Mouse (Mus musculus) lung, embryonic 14.5 days (tissue): ENCODE data around the gene Rab11fip5. TPM values are rescaled to one million over a fixed set of nuclear protein-coding genes. Genes with fewer than 3 reads are reported as not detected.

ENCODE experiments used
- ATAC-seq: fragments of 200-750 bp; cut with Nextera tagmentation; 2 replicates; pipeline ENCODE4 v1.8.0; 2017; ENCODE audit warnings: mild to moderate bottlenecking, moderate TSS enrichment, moderate library complexity; ENCODE audit not compliant: insufficient read depth
- DNase-seq: peaks from one replicate; pipeline ENCODE4 v3.0.0-alpha.2; 2015
- H3K27ac ChIP-seq: fragments of 300-500 bp; sonication (generic); 2 replicates; pipeline ENCODE4 v1.5.1; 2014; ENCODE audit warnings: low read depth, mild to moderate bottlenecking, moderate library complexity
- H3K27me3 ChIP-seq: fragments of 300-500 bp; sonication (generic); 2 replicates; pipeline ENCODE4 v1.6.1; 2014; ENCODE audit warnings: low read length, control low read depth; ENCODE audit not compliant: insufficient read depth
- H3K36me3 ChIP-seq: fragments of 300-500 bp; sonication (generic); 2 replicates; pipeline ENCODE4 v1.6.1; 2014; ENCODE audit warnings: control low read depth; ENCODE audit not compliant: insufficient read depth
- H3K4me1 ChIP-seq: fragments of 300-500 bp; sonication (generic); 2 replicates; pipeline ENCODE4 v1.6.1; 2014; ENCODE audit warnings: antibody characterized with exemption, control low read depth; ENCODE audit not compliant: insufficient read depth
- H3K4me2 ChIP-seq: fragments of 300-500 bp; sonication (generic); 2 replicates; pipeline ENCODE4 v1.6.1; 2014; ENCODE audit warnings: mild to moderate bottlenecking
- H3K4me3 ChIP-seq: fragments of 300-500 bp; sonication (generic); 2 replicates; pipeline ENCODE4 v1.5.1; 2014; ENCODE audit warnings: low read depth, low read length
- H3K9ac ChIP-seq: fragments of 300-500 bp; sonication (generic); 2 replicates; pipeline ENCODE4 v1.6.1; 2014
- H3K9me3 ChIP-seq: fragments of 300-500 bp; sonication (generic); 2 replicates; pipeline ENCODE4 v1.6.1; 2016; ENCODE audit warnings: low read depth, low read length, control low read depth
- CTCF ChIP-seq: IDR thresholded peaks from 2 replicates; pipeline ENCODE4 v1.5.1; 2016; ENCODE audit warnings: antibody characterized with exemption, low read depth
- WGBS: fragments of 180-500 bp; shearing (Covaris S2); extraction: QIAGEN DNeasy Blood & Tissue Kit; methylation state at CpG from one replicate; pipeline ENCODE4 v1.1.7; 2014; 5-methylcytosine and 5-hydroxymethylcytosine counted together
- polyA plus RNA-seq: library from polyadenylated mRNA; unstranded; fragments of >200 nt; fragmentation: Nextera tagmentation; extraction: Ambion mirVana; gene quantifications from 2 replicates; pipeline ENCODE4 v1.2.1, GENCODE M21; 2014

Rab11fip5 gene
- polyA plus RNA-seq, 1 experiment from 2014 or later, result 10.1 TPM

GRCm38 (mm10) chr6:85380901-85381647 lies 6.6 kb upstream of the Rab11fip5 start:
- 28% methylated on average over 17 of the region's 17 CpGs for WGBS
- Histone ChIP-seq H3K4me3 (no peak overlapping the region), H3K9me3 (no peaks in the 10 kb centered on the region), H3K27ac (no peak overlapping the region), H3K27me3 (no peaks in the 10 kb centered on the region), H3K9ac (peak overlapping the region; percentile 15; the same call in 1 of the 2 replicates), H3K36me3 (no peaks in the 10 kb centered on the region), H3K4me2 (peak overlapping the region; percentile 44), H3K4me1 (0 out of 2 replicates have a peak, but pooled peaks cover 3% of the 10 kb centered on the region)
- peak; percentile 12 for DNase-seq
- TF ChIP-seq CTCF, result no peak
- ATAC-seq, result peak; percentile 63

- H3K36me3 ChIP-seq, result no peaks in the 10 kb centered on the region
- DNase-seq (peak; percentile 95), ATAC-seq (peak; percentile 91)
- no peak overlapping the region for H3K27ac ChIP-seq
- H3K4me3 ChIP-seq, result no peak overlapping the region
- H3K9ac ChIP-seq, result no peak overlapping the region
- no peaks in the 10 kb centered on the region for H3K9me3 ChIP-seq
- peak; percentile 90 for TF ChIP-seq CTCF
- H3K4me1 ChIP-seq, result 0 out of 2 replicates have a peak, but pooled peaks cover 3% of the 10 kb centered on the region
- WGBS, result 28% methylated on average over 10 of the region's 10 CpGs
- H3K27me3 ChIP-seq, result no peaks in the 10 kb centered on the region
- H3K4me2 ChIP-seq, result peak overlapping the region; percentile 44
Measured at GRCm38 (mm10) chr6:85380201-85380900, 5.9 kb upstream of the Rab11fip5 start.

DNA sequence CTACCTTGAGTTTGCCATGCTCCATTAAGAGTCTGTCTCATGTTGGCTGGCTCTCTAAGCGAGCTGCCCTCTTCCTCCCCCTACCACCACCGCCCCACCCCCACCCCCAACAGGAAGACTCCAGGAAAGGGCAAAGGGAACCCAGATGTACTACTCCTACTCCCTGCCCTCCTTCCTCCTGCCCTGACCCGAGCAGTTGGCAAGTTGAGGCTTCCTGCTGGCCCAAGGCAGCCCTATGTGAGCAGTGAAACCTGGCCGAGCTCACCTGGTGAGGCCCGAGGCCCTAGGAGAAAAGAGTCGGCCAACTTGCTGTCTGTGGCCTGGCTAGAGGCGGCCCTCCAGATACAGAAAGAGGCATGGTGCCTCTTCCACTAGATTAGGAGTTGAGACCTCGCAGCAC lies 4.2 kb upstream of the Rab11fip5 start:
- no peak for TF ChIP-seq CTCF
- Histone ChIP-seq H3K9me3 (no peaks in the 10 kb centered on the region), H3K4me1 (0 out of 2 replicates have a peak, but pooled peaks cover 6% of the 10 kb centered on the region), H3K27ac (no peak overlapping the region), H3K9ac (no peak overlapping the region), H3K4me3 (no peak overlapping the region), H3K4me2 (no peak overlapping the region), H3K36me3 (no peaks in the 10 kb centered on the region), H3K27me3 (no peaks in the 10 kb centered on the region)
- ATAC-seq (no peak), DNase-seq (no peak)
- WGBS, result 48% methylated on average over 8 of the region's 8 CpGs

DNA sequence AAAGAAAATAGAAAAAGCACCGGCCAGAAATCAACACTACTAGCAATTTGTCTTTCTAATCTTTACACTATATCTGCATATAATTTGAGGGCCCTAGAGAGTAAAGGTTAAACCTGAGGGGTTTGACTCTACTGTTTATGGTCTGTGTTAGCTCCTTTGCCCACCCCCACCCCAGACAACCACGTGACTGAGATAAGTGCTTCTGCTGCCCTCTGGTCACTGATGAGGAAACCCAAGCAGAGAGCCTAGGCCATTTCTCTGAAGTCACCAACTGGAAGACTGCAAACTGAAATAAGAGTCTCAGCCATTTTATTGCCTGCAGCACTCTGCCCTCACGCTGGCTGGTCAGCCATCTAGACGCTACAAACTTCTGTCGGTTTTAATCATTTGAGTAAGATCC lies 3.4 kb upstream of the Rab11fip5 start:
- H3K4me1 ChIP-seq, result peaks cover 13% of the 10 kb centered on the region; the same call in 1 of the 2 replicates
- no peak for DNase-seq
- no peaks in the 10 kb centered on the region for H3K27me3 ChIP-seq
- no peak for TF ChIP-seq CTCF
- no peak overlapping the region for H3K4me3 ChIP-seq
- no peak overlapping the region for H3K4me2 ChIP-seq
- no peaks in the 10 kb centered on the region for H3K9me3 ChIP-seq
- H3K27ac ChIP-seq, result no peak overlapping the region
- ATAC-seq, result no peak
- no peak overlapping the region for H3K9ac ChIP-seq
- WGBS, result 51% methylated on average over 5 of the region's 5 CpGs
- no peaks in the 10 kb centered on the region for H3K36me3 ChIP-seq

GRCm38 (mm10) chr6:85377066-85377734 lies 2.8 kb upstream of the Rab11fip5 start:
- peaks cover 15% of the 10 kb centered on the region; the same call in 1 of the 2 replicates for H3K4me1 ChIP-seq
- H3K27ac ChIP-seq, result no peak overlapping the region
- H3K27me3 ChIP-seq, result no peaks in the 10 kb centered on the region
- TF ChIP-seq CTCF, result no peak
- H3K36me3 ChIP-seq, result no peaks in the 10 kb centered on the region
- no peak overlapping the region for H3K4me3 ChIP-seq
- no peak overlapping the region for H3K4me2 ChIP-seq
- 68% methylated on average over 4 of the region's 4 CpGs for WGBS
- DNase-seq, result no peak
- no peaks in the 10 kb centered on the region for H3K9me3 ChIP-seq
- H3K9ac ChIP-seq, result no peak overlapping the region
- ATAC-seq, result no peak

GRCm38 (mm10) chr6:85374734-85375114 lies 290 bp upstream of the Rab11fip5 start:
- Histone ChIP-seq H3K9me3 (no peaks in the 10 kb centered on the region), H3K4me3 (peak overlapping the region; percentile 76), H3K4me1 (peaks cover 24% of the 10 kb centered on the region), H3K27ac (no peak overlapping the region), H3K36me3 (no peaks in the 10 kb centered on the region), H3K27me3 (no peaks in the 10 kb centered on the region), H3K4me2 (peak overlapping the region; percentile 92), H3K9ac (peak overlapping the region; percentile 9; the same call in 1 of the 2 replicates)
- ATAC-seq (peak; percentile 96), DNase-seq (peak; percentile 99)
- TF ChIP-seq CTCF, result no peak
- WGBS, result under 1% methylated on average over 19 of the region's 19 CpGs
